8 mouse cellular contexts compared by ENCODE assay signal in the genomic region with DNA sequence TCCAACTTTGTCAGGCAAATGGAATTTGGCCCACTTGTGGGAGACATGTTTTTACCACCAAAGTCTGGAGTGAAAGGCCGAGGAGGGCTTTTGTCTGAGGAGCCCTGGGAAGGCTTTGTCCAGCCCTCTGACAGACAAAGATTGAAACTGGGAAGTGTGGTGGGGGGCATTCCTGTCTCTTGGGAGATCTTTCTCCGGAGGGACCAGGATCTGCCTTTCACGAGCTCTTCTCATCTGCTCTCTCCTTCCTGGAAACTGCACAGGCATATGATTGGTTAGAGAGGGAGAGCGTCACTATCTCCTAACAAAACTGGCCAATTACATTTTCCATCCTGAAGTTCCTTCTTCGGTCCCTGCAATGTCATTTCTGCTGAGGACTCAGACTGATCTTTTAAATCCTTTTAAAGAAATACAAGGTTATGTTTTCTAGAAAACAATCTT. TPM values are rescaled to one million over a fixed set of nuclear protein-coding genes. Genes with fewer than 3 reads are reported as not detected.
DNase-seq lines count a peak whose midpoint lies in the region; ATAC-seq and TF ChIP-seq lines count a peak whose summit lies in the region.

No protein-coding gene starts in this region.

- peaks cover 11% of the 10 kb centered on the region for H3K4me1 ChIP-seq in lung, embryonic 15.5 days
- H3K4me1 ChIP-seq in lung, adult 2 months (ENCODE audit: control insufficient read depth, insufficient read depth, low read length): no peaks in the 10 kb centered on the region
- no peaks in the 10 kb centered on the region for H3K4me1 ChIP-seq in embryonic facial prominence, embryonic 11.5 days (ENCODE audit: control insufficient read depth, insufficient read depth, low read length)
- H3K4me1 ChIP-seq in hindbrain, embryonic 16.5 days (ENCODE audit: control insufficient read depth, insufficient read depth, low read depth, low read length): peaks cover 47% of the 10 kb centered on the region

- WGBS in lung, embryonic 15.5 days: 45% methylated on average over 5 of the region's 5 CpGs
- 51% methylated on average over 5 of the region's 5 CpGs for WGBS in lung, adult 2 months
- 32% methylated on average over 5 of the region's 5 CpGs for WGBS in embryonic facial prominence, embryonic 11.5 days
- WGBS in hindbrain, embryonic 16.5 days: 7% methylated on average over 5 of the region's 5 CpGs

- no peaks in the 10 kb centered on the region for H3K9me3 ChIP-seq in lung, embryonic 15.5 days
- no peaks in the 10 kb centered on the region for H3K9me3 ChIP-seq in embryonic facial prominence, embryonic 11.5 days (replicated peaks; ENCODE audit: control insufficient read depth, low read length)
- H3K9me3 ChIP-seq in hindbrain, embryonic 16.5 days (ENCODE audit: control insufficient read depth, low read length): no peaks in the 10 kb centered on the region

- DNase-seq in lung, adult 2 months: no peak
- peak; percentile 54 for DNase-seq in embryonic facial prominence, embryonic 11.5 days (ENCODE audit: low spot score)
- peak; percentile 77 for DNase-seq in retina, postnatal 1 day
- no peak for DNase-seq in kidney, postnatal 25 days
- DNase-seq in kidney, postnatal 10 days: no peak

- H3K4me2 ChIP-seq in lung, embryonic 15.5 days: peak overlapping the region; percentile 21; the same call in 1 of the 2 replicates
- no peak overlapping the region for H3K4me2 ChIP-seq in embryonic facial prominence, embryonic 11.5 days (ENCODE audit: low read depth, low read length)
- peak overlapping the region; percentile 41 for H3K4me2 ChIP-seq in hindbrain, embryonic 16.5 days (ENCODE audit: low read length)

- no peak overlapping the region for H3K9ac ChIP-seq in lung, embryonic 15.5 days
- H3K9ac ChIP-seq in embryonic facial prominence, embryonic 11.5 days (replicated peaks; ENCODE audit: low read length): no peak overlapping the region
- no peak overlapping the region for H3K9ac ChIP-seq in hindbrain, embryonic 16.5 days (ENCODE audit: low read depth, low read length)

- H3K4me3 ChIP-seq in lung, embryonic 15.5 days: no peak overlapping the region
- H3K4me3 ChIP-seq in lung, adult 2 months (replicated peaks; ENCODE audit: extremely low read depth, low read depth, low read length): no peak overlapping the region
- H3K4me3 ChIP-seq in embryonic facial prominence, embryonic 11.5 days (ENCODE audit: low read depth, low read length): no peak overlapping the region
- H3K4me3 ChIP-seq in hindbrain, embryonic 16.5 days (ENCODE audit: low read length): no peak overlapping the region

- no peak overlapping the region for H3K27ac ChIP-seq in lung, embryonic 15.5 days
- H3K27ac ChIP-seq in embryonic facial prominence, embryonic 11.5 days (replicated peaks; ENCODE audit: low read depth, low read length): no peak overlapping the region
- H3K27ac ChIP-seq in hindbrain, embryonic 16.5 days (ENCODE audit: low read depth, low read length): peak overlapping the region; percentile 44

- no peaks in the 10 kb centered on the region for H3K27me3 ChIP-seq in lung, embryonic 15.5 days
- no peaks in the 10 kb centered on the region for H3K27me3 ChIP-seq in embryonic facial prominence, embryonic 11.5 days (ENCODE audit: control insufficient read depth, insufficient read depth, low read length)
- no peaks in the 10 kb centered on the region for H3K27me3 ChIP-seq in hindbrain, embryonic 16.5 days (replicated peaks; ENCODE audit: control insufficient read depth, insufficient read depth, low read length)

- no peak for TF ChIP-seq POLR2A in lung, adult 2 months (IDR thresholded peaks at IDR 0.05; ENCODE audit: borderline replicate concordance, extremely low read depth, low read depth, low read length)

- TF ChIP-seq CTCF in lung, adult 2 months (IDR thresholded peaks at IDR 0.05; ENCODE audit: insufficient read depth, low read length): no peak

- ATAC-seq in lung, embryonic 15.5 days (ENCODE audit: borderline replicate concordance, extremely low read depth, low FRiP score, low TSS enrichment): peak; percentile 36; the same call in 1 of the 2 replicates
- ATAC-seq in embryonic facial prominence, embryonic 11.5 days (replicated peaks; ENCODE audit: insufficient number of reproducible peaks, low FRiP score, low TSS enrichment, low read depth): peak; percentile 78
- ATAC-seq in hindbrain, embryonic 16.5 days: peak; percentile 79
- no peak for ATAC-seq in erythroid progenitor cell, adult 5-6 weeks (replicated peaks; ENCODE audit: low FRiP score, poor library complexity, severe bottlenecking)

- no peaks in the 10 kb centered on the region for H3K36me3 ChIP-seq in lung, embryonic 15.5 days
- H3K36me3 ChIP-seq in embryonic facial prominence, embryonic 11.5 days (replicated peaks; ENCODE audit: control insufficient read depth, insufficient read depth, low read depth, low read length): no peaks in the 10 kb centered on the region
- no peaks in the 10 kb centered on the region for H3K36me3 ChIP-seq in hindbrain, embryonic 16.5 days (ENCODE audit: control insufficient read depth, insufficient read depth, low read length)

RNA-seq across cellular contexts. Expression of a gene that starts 17.0 kb away (rescaled TPM):
- polyA plus RNA-seq in lung, embryonic 15.5 days (2015; fragmentation: Nextera tagmentation; extraction: Ambion mirVana): 2.5 TPM in 2 replicates
- 1.2 and 1.6 TPM in 2 replicates for polyA plus RNA-seq in lung, adult 2 months (2012; rRNA removed)
- polyA plus RNA-seq in embryonic facial prominence, embryonic 11.5 days (2014; fragmentation: Nextera tagmentation; extraction: Ambion mirVana): 11.0 TPM in 2 replicates
- 27.0 and 32.7 TPM in 2 replicates for polyA plus RNA-seq in hindbrain, embryonic 16.5 days (2015; fragmentation: Nextera tagmentation; extraction: Ambion mirVana)
- 0.42 and 1.4 TPM in 2 replicates for total RNA-seq in erythroid progenitor cell, adult 5-6 weeks (2015; ENCODE audit: low replicate concordance)
- total RNA-seq in erythroid progenitor cell, adult 5-6 weeks (2017; ENCODE audit: low replicate concordance): 0.08 TPM in 1 of 2 replicates, not detected in the other

Comparison
In these comparisons a context has a peak if more than half of its experiments do, and no peak if none do; other contexts are left out.
1. DNase-seq: peak in embryonic facial prominence, embryonic 11.5 days (single experiment) and retina, postnatal 1 day (single experiment); none in lung, adult 2 months (single experiment), kidney, postnatal 25 days (0 of 2) and kidney, postnatal 10 days (single experiment).